Mouse (Mus musculus) midbrain, embryonic 11.5 days (tissue): ENCODE results near the gene Trpm8. TPM values are rescaled to one million over a fixed set of nuclear protein-coding genes. Genes with fewer than 3 reads are reported as not detected.

Experiments used
- ATAC-seq: fragments of 200-750 bp; cut with Nextera tagmentation; 2 replicates; pipeline ENCODE4 v1.8.0; 2017; ENCODE audit warnings: moderate TSS enrichment, moderate library complexity; ENCODE audit not compliant: low FRiP score
- DNase-seq: peaks from one replicate; pipeline ENCODE4 v3.0.0; 2015; ENCODE audit warnings: low spot score; ENCODE audit errors: missing footprints
- H3K27ac ChIP-seq: fragments of 300-500 bp; sonication (generic); 2 replicates; pipeline ENCODE4 v1.5.1; 2014; ENCODE audit warnings: low read depth, low read length
- H3K27me3 ChIP-seq: fragments of 300-500 bp; sonication (generic); 2 replicates; pipeline ENCODE4 v1.6.1; 2014; ENCODE audit warnings: mild to moderate bottlenecking, low read length, moderate library complexity, mixed read lengths; ENCODE audit not compliant: control insufficient read depth, insufficient read depth
- H3K36me3 ChIP-seq: fragments of 300-500 bp; sonication (generic); 2 replicates; pipeline ENCODE4 v1.6.1; 2014; ENCODE audit warnings: mild to moderate bottlenecking, low read length, moderate library complexity, mixed read lengths; ENCODE audit not compliant: control insufficient read depth, insufficient read depth
- H3K4me1 ChIP-seq: fragments of 300-500 bp; sonication (generic); 2 replicates; pipeline ENCODE4 v1.6.1; 2014; ENCODE audit warnings: low read length; ENCODE audit not compliant: control insufficient read depth, insufficient read depth
- H3K4me2 ChIP-seq: fragments of 300-500 bp; sonication (generic); 2 replicates; pipeline ENCODE4 v1.6.1; 2014; ENCODE audit warnings: mild to moderate bottlenecking, moderate library complexity
- H3K4me3 ChIP-seq: fragments of 300-500 bp; sonication (generic); 2 replicates; pipeline ENCODE4 v1.5.1; 2014; ENCODE audit warnings: low read depth, low read length
- H3K9ac ChIP-seq: fragments of 300-500 bp; sonication (generic); 2 replicates; pipeline ENCODE4 v1.6.1; 2014; ENCODE audit warnings: low read length
- H3K9me3 ChIP-seq: fragments of 300-500 bp; sonication (generic); 2 replicates; pipeline ENCODE4 v1.6.1; 2016; ENCODE audit warnings: low read length; ENCODE audit not compliant: control insufficient read depth
- WGBS: fragments of 180-500 bp; shearing (Covaris S2); extraction: QIAGEN DNeasy Blood & Tissue Kit; methylation state at CpG from one replicate; pipeline ENCODE4 v1.1.7; 2014; 5-methylcytosine and 5-hydroxymethylcytosine counted together
- polyA plus RNA-seq: library from polyadenylated mRNA; unstranded; fragments of >200 nt; fragmentation: Nextera tagmentation; extraction: Ambion mirVana; gene quantifications from 2 replicates; pipeline ENCODE4 v1.2.1, GENCODE M21; 2014

Gene Trpm8
- polyA plus RNA-seq, 1 experiment from 2014 or later: not detected

DNA sequence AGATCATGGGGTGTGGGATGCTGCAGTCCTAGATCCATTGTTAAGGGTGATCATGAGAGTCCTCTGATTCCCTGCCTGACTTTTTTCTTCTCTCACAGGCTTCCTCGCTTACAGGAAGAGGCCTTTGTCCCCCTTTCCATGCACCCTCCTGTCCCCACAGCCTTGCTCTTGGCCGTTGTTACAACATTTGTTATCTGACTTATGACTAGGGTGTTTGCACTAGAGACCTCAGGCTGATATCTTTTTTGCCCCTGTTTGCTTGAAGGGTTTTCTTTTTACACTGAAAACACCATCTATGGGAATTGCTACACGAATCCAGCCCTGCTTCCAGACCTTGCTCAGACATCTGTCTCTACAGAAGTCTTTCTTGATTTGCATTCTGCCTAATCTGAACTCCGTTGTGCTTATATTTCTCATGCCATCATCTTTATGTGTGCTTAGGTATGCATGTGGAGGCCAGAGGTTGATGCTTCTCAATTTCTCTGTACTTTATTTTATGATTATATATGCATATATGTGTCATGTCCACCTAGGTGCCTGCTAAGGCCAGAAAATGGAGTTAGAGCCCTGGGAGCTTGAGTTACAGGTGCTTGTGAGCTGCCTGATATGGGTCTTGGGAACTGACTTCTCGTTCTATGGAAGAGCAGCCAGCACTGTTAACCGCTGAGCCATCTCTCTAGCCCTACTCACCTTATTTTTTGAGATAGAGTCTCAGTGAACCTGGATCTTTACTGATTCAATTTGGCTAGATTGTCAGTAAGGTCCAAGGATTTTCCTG, 27.7 kb downstream of the Trpm8 start:
- Histone ChIP-seq H3K4me1 (no peaks in the 10 kb centered on the region), H3K9ac (no peak overlapping the region), H3K4me3 (no peak overlapping the region), H3K27me3 (no peaks in the 10 kb centered on the region), H3K36me3 (no peaks in the 10 kb centered on the region), H3K9me3 (peaks cover 86% of the 10 kb centered on the region), H3K4me2 (no peak overlapping the region), H3K27ac (no peak overlapping the region)
- peak; percentile 31 for DNase-seq
- ATAC-seq: no peak
- 53% methylated on average over 6 of the region's 6 CpGs for WGBS

GRCm38 (mm10) chr1:88306543-88306942, 29.1 kb downstream of the Trpm8 start:
- no peak overlapping the region for H3K9ac ChIP-seq
- no peak overlapping the region for H3K4me3 ChIP-seq
- no peak for ATAC-seq
- H3K27me3 ChIP-seq: no peaks in the 10 kb centered on the region
- peaks cover 76% of the 10 kb centered on the region for H3K9me3 ChIP-seq
- DNase-seq: peak; percentile 78
- WGBS: 60% methylated on average over 1 of the region's 1 CpGs
- no peaks in the 10 kb centered on the region for H3K4me1 ChIP-seq
- no peak overlapping the region for H3K27ac ChIP-seq
- no peaks in the 10 kb centered on the region for H3K36me3 ChIP-seq
- no peak overlapping the region for H3K4me2 ChIP-seq

DNA sequence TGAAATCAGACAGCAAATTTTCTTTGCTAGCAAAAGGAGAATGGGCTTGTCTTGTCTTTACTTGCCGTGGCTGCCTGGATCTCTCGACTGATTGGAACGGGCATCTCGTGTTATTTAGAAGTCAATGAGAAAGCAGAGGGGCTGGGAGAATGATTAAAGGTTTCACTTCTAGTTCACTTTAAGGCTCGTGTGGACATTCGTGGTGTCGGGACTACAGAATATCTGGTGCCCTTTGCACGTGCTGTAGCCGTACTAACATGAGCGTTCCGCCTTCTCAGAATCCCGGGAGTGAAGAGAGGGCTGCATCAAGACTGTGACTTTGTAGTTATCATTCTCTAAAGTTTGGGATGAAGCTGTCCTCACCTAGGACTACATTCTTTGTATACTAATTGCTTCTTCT, 29.7 kb downstream of the Trpm8 start:
- H3K9ac ChIP-seq: no peak overlapping the region
- no peaks in the 10 kb centered on the region for H3K36me3 ChIP-seq
- H3K4me3 ChIP-seq: no peak overlapping the region
- no peaks in the 10 kb centered on the region for H3K4me1 ChIP-seq
- H3K4me2 ChIP-seq: no peak overlapping the region
- WGBS: 67% methylated on average over 12 of the region's 12 CpGs
- no peak for ATAC-seq
- peaks cover 71% of the 10 kb centered on the region for H3K9me3 ChIP-seq
- no peak for DNase-seq
- H3K27ac ChIP-seq: no peak overlapping the region
- no peaks in the 10 kb centered on the region for H3K27me3 ChIP-seq

DNA sequence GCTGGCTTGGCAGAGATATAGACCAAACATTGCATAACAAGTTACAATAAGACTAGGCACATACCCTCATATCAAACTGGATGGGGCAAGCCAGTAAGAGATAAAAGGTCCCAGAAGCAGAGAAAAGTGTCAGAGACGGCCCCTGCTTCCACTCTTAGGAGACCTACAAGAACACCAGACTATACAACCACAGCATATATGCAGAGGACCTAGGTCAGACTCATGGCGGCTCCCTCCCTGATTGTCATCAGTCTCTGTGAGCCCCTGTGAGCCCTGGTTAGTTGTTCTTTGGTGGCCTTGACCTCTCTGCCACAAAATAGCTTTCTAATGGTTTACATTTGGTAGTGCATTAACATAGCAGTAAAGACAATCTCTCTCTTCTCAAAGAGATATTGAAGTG, 31.6 kb downstream of the Trpm8 start:
- H3K9ac ChIP-seq: no peak overlapping the region
- 49% methylated on average over 2 of the region's 2 CpGs for WGBS
- DNase-seq (no peak), ATAC-seq (peak; percentile 5; the same call in 1 of the 2 replicates)
- no peaks in the 10 kb centered on the region for H3K36me3 ChIP-seq
- H3K27ac ChIP-seq: no peak overlapping the region
- no peak overlapping the region for H3K4me2 ChIP-seq
- H3K27me3 ChIP-seq: no peaks in the 10 kb centered on the region
- no peaks in the 10 kb centered on the region for H3K4me1 ChIP-seq
- peaks cover 56% of the 10 kb centered on the region for H3K9me3 ChIP-seq
- no peak overlapping the region for H3K4me3 ChIP-seq

- ATAC-seq: peak; percentile 30
- WGBS: 55% methylated on average over 3 of the region's 3 CpGs
- no peak for DNase-seq
- H3K36me3 ChIP-seq: no peaks in the 10 kb centered on the region
- no peak overlapping the region for H3K9ac ChIP-seq
- H3K4me3 ChIP-seq: no peak overlapping the region
- H3K4me1 ChIP-seq: no peaks in the 10 kb centered on the region
- H3K4me2 ChIP-seq: no peak overlapping the region
- peaks cover 47% of the 10 kb centered on the region for H3K9me3 ChIP-seq
- H3K27ac ChIP-seq: no peak overlapping the region
- no peaks in the 10 kb centered on the region for H3K27me3 ChIP-seq
Observed at GRCm38 (mm10) chr1:88309905-88310304, 32.4 kb downstream of the Trpm8 start.

DNA sequence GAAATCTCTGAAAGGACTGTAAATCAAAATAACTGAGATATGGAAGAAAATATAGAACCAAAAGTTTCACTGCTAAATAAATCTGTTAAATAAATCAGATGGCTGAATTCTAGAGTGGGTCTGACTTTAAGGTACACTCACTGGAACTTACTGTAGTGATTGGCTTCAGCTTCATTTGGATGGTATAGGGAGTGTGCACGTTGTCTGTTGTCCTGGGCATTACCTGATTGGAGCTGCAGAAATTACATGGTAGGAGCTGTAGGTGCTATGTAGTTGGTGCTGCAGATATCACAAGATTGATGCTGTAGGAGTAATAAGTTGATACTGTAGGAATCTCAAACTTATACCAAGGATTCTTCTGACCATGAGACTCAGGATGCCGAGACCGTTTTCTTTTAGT, 32.9 kb downstream of the Trpm8 start:
- H3K9ac ChIP-seq: no peak overlapping the region
- WGBS: 66% methylated on average over 3 of the region's 3 CpGs
- H3K4me3 ChIP-seq: no peak overlapping the region
- H3K27ac ChIP-seq: no peak overlapping the region
- peak; percentile 29; the same call in 1 of the 2 replicates for ATAC-seq
- H3K36me3 ChIP-seq: no peaks in the 10 kb centered on the region
- no peaks in the 10 kb centered on the region for H3K27me3 ChIP-seq
- DNase-seq: no peak
- no peaks in the 10 kb centered on the region for H3K4me1 ChIP-seq
- H3K9me3 ChIP-seq: peaks cover 43% of the 10 kb centered on the region
- no peak overlapping the region for H3K4me2 ChIP-seq

DNA sequence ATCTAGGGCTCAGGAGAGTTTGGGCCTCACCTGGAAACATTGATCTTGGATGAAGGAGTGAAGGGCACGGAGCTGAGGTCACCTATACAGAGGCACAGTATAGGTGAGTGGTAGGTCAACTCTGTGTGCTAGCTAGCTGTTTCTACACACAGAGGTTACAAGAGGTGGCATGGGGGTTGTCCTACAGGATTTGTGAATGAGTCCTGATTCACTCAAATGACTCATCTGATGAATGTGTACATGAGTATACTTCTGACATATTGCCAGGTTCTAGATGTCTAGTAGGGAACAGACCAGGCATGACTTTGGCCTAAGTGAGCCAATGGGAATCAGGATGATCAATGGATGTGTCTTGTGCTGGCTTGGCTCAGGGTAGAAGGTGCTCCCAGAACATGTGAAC, 39.8 kb downstream of the Trpm8 start:
- Histone ChIP-seq H3K9ac (no peak overlapping the region), H3K4me3 (no peak overlapping the region), H3K36me3 (no peaks in the 10 kb centered on the region), H3K9me3 (no peaks in the 10 kb centered on the region), H3K27ac (no peak overlapping the region), H3K4me1 (no peaks in the 10 kb centered on the region), H3K4me2 (no peak overlapping the region), H3K27me3 (no peaks in the 10 kb centered on the region)
- 83% methylated on average over 1 of the region's 1 CpGs for WGBS
- ATAC-seq (no peak), DNase-seq (no peak)

GRCm38 (mm10) chr1:88318531-88319060, 41.1 kb downstream of the Trpm8 start:
- ATAC-seq (no peak), DNase-seq (peak; percentile 98)
- Histone ChIP-seq H3K36me3 (no peaks in the 10 kb centered on the region), H3K27ac (no peak overlapping the region), H3K27me3 (no peaks in the 10 kb centered on the region), H3K9ac (no peak overlapping the region), H3K4me3 (no peak overlapping the region), H3K4me2 (no peak overlapping the region), H3K4me1 (no peaks in the 10 kb centered on the region), H3K9me3 (no peaks in the 10 kb centered on the region)
- 73% methylated on average over 6 of the region's 6 CpGs for WGBS

GRCm38 (mm10) chr1:88320821-88321395, 43.4 kb downstream of the Trpm8 start:
- Histone ChIP-seq H3K9me3 (no peaks in the 10 kb centered on the region), H3K27ac (no peak overlapping the region), H3K9ac (no peak overlapping the region), H3K4me2 (no peak overlapping the region), H3K4me1 (no peaks in the 10 kb centered on the region), H3K27me3 (no peaks in the 10 kb centered on the region), H3K4me3 (no peak overlapping the region), H3K36me3 (no peaks in the 10 kb centered on the region)
- ATAC-seq: no peak
- WGBS: 79% methylated on average over 7 of the region's 7 CpGs
- DNase-seq: no peak
